Mouse (Mus musculus) cerebellum, adult 18-20 months (tissue): ENCODE data around the gene Grb2.

ENCODE experiments used
- DNase-seq, 2 experiments: peaks; one replicate each; pipeline ENCODE4 v3.0.0; 2021

The Grb2 gene

DNA sequence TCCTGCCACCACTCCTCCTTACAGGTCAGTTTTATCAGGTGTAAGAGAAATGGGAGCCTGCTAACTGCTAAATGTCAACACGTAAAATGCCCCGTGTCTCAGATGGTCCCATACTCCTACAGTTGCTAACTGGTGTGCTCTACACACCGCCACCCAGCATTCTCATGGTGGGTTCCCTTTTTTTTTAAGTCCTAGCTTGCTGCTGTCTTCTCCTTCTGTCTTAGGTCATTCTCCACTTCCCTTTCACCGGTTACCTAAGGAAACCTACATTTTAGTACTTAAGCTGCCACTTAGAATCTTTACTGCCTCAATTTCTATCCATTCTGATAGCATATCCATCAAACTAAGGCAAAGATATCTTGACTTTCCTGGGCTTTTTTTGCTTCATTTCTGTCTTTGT lies 107.2 kb downstream of the Grb2 start:
- no peak for DNase-seq

DNA sequence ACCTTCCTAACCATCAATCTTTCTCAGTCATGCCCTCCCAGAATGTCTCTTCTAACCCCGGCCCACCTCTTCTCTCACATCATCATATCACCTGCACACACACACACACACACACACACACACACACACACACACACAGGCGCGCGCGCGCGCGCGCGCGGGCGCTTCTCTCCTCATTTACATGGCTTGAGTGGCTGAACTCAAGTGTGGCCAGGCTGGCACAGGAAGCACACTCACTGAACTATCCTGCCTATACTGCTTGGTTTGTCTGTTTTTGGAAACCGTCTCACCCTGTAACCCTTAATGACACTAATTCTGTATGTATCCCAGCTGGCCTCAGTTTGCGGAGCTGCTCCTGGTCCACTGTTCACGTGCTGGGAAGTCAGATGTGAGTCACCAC lies 107.7 kb downstream of the Grb2 start:
- no peak for DNase-seq

DNA sequence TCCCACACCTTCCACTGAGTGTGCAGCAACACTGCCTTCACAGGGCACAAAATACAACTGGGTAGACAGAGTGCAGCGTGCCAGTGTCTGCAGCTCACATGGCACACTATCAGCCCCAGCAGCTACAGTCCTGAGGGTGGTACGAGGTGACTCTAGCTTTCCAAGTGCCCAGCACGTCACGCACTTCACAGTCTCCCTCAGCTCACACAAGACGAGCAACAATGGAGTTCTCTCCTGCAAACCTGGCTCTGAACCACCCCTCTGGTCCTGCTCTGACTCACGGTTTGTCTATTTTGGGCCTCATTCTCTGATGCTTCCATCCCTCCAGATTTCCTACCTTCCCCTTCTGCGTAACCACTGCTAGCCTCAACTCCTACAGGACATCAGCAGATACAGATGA lies 108.7 kb downstream of the Grb2 start:
- DNase-seq = no peak

DNA sequence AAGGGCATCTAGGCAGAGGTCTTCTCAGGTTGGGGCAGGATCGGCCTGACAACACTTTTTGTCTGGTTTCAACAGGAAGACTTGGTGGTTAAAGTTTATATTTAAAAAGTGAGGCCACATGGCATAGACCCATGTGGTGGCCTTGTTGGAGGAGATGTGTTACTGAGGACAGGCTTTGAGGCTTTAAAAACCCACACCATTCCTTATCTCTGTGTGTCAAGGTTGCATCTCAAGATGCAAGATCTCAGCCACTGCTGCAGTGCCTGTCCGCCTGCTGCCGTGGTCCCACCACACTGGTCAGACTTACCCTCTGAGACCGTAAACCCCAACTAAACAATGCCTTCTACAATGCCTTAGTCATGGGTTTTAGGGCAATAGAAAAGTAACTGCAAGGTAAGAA lies 110.1 kb downstream of the Grb2 start:
- no peak for DNase-seq

DNA sequence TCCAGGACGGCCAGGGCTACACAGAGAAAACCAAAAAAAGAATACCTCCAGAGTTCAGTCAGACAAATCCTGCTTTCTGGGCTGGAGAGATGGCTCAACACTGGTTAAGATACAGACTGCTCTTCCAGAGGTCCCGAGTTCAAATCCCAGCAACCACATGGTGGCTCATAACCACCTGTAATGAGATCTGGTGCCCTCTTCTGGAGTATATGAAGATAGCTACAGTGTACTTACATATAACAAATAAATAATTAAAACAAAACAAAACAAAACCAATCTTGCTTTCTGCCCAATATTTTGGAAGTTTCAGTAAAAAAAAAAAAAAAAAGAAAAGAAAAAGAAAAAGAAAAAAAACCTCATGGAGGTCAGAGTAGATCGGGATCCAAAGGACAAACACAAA lies 113.2 kb downstream of the Grb2 start:
- DNase-seq = no peak
